Mouse (Mus musculus): ENCODE data around the gene Tfpi.

Gene Tfpi

GRCm38 (mm10) chr2:84387394-84388022, 89.1 kb downstream of the Tfpi start:
- 52% methylated on average over 11 of the region's 11 CpGs for WGBS

- WGBS, result 51% methylated on average over 18 of the region's 18 CpGs
These were observed 89.8 kb downstream of the Tfpi start for GRCm38 (mm10) chr2:84386563-84387393.

- WGBS, result 69% methylated on average over 6 of the region's 6 CpGs
These were observed 91.5 kb downstream of the Tfpi start for GRCm38 (mm10) chr2:84384911-84385693.

- whole genome bisulfite sequencing, result 90% methylated on average over 4 of the region's 4 CpGs
These were observed 92.7 kb downstream of the Tfpi start for GRCm38 (mm10) chr2:84383828-84384227.

All from cerebral cortex, adult 2 months (tissue).